Mouse (Mus musculus): Measurements from ENCODE around the gene S1pr3. TPM values are rescaled to one million over a fixed set of nuclear protein-coding genes. Genes with fewer than 3 reads are reported as not detected.
A peak's percentile ranks its signal among the peaks of the same experiment; 100 is the strongest.

The S1pr3 gene
- polyA plus RNA-seq (2017; shearing (Covaris generic)): under 1 TPM in 1 of 2 experiments, not detected in 1; 0.17 TPM

GRCm38 (mm10) chr13:51408519-51409001 lies at the start of gene S1pr3:
TSS of gene S1pr3 (plus strand) at chr13:51408639.
- ATAC-seq: no peak

DNA sequence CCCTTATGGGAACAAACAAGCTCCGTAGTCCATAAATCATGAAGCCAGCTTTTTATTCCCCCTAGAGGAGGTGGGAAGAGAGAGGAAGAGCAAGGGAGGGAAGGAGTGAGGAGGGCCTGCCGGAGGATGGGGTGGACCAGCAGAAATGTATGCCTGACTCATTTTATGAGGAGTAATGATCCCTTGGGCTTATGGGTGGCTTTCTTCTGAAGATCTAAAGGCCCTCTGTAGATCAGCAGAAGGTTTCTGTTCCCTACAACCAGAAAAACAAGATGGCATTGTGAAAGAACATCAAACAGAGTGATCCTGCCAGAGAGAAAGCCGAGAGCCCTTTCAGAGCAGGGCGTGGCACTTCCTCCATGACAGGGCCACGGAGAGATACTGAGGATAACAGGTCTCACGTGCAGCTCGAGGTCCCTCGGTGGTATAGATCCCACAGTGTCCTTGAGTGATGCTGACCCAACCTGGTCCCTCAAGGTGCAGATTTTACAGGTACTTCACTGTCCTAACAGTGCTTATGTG lies 47.9 kb upstream of the S1pr3 start:
- no peak for ATAC-seq

DNA sequence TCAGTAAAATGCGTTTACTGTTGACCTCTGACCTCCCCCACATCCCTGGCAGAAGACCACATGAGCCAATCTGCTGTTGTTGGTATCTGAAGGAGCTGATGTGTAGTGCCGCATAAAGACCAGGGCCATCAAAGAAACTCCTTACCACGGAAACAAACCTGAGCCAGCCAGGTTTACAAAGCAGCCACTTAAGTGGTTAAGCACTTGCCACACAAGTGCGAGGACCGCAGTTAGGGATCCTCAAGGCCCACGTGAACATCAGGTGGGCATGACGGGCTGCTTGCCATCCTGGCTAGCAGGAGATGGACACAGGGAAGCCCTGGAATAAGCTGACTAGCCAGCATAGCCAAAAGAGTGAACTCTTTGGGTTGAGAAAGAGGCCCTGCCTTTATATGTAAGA lies 45.0 kb upstream of the S1pr3 start:
- no peak for ATAC-seq

DNA sequence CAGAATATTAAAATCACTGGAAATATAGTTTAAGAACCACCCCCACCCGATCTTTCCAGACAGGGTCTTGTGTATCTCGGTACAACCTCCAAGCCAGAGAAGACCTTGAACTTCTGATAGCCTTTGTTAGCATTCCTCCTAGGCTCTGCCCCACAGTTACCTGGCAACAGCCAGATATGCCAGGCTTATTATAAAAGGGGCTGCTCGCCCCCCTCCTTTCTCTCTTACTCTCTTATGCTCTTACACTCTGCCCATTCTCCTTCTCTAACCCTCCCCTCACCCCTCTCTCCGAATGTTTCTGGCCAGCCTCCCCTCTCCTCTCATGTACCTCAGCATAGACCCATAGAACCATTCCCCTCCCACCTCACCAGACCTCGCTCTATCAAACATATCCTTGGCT lies 44.5 kb upstream of the S1pr3 start:
- ATAC-seq: no peak

DNA sequence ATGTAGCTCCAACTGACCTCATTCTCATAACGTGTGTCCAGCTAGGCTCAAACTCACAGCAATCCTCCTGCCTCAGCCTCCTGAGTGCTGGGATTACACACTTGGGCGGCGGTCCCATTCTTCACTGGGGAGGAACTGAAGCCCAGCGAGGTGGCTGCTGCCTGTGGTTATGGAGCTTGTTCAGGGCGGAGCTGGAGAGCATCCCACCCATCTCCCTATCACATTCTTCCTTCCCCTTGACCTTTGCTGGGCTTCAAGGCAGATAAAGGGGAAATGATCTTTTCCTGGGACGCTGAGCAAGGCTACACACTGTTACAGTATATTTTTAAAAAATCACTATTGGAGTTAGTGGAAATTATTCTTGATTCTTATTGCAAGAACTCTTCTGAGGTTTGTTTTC lies 43.2 kb upstream of the S1pr3 start:
- ATAC-seq: no peak

GRCm38 (mm10) chr13:51368346-51368745 lies 40.1 kb upstream of the S1pr3 start:
- ATAC-seq: no peak

- ATAC-seq: no peak
Measured at GRCm38 (mm10) chr13:51369354-51369753, 39.1 kb upstream of the S1pr3 start.

- ATAC-seq: no peak
Measured at GRCm38 (mm10) chr13:51373086-51373485, 35.4 kb upstream of the S1pr3 start.

DNA sequence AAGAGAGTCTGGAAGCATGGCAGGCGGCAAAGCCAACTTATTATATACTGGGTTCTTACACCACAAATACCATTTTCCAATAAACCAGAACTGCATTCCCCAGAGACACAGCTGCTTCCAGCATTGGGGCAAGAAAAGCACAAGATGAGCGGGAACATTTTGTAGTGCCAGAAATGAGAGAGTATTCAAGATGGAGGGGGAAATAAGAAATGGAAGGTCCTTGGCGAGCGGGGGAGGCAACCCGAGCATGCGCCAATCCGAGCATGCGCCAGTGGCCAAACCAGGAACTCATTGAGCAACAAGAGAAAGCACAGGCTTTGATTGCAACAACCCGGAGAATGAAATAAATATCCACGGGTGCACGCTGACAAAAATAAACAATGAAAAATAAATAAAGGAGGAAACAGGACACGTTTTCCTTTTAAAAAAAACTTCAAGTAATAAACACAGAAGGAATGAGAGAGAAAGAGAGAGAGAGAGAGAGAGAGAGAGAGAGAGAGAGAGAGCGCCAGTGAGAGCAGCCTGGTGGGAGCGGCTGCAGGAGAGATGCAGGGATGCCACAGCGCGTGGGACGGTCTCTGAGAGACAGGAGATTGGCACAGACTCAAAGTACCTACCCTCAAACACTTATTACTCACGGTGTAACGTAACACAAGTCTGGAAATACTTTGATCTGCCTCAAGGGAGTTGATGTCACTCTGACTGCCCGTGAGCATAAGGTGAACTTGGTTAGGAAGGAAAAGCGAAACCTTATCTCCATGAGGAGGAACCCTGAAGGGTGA lies 34.2 kb upstream of the S1pr3 start:
- no peak for ATAC-seq

DNA sequence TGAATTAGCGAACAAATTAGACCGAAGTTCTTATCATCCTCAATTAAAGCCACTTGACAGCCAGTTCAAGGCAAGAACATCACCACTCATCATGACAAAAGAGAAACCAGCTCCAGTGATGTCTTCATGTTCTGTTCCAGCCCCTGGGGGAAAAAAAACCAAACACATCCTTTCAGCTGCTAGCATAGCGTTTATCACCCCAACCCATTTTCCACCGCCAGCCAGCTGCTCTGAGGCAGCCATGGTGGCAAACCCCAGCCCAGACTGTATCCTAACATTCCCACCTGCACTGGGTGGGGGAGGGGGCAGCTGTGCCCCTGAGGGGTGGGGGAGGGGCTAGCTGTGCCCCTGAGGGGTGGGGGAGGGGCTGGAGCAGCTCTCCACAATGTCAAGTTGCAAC lies 30.3 kb upstream of the S1pr3 start:
- ATAC-seq: no peak

DNA sequence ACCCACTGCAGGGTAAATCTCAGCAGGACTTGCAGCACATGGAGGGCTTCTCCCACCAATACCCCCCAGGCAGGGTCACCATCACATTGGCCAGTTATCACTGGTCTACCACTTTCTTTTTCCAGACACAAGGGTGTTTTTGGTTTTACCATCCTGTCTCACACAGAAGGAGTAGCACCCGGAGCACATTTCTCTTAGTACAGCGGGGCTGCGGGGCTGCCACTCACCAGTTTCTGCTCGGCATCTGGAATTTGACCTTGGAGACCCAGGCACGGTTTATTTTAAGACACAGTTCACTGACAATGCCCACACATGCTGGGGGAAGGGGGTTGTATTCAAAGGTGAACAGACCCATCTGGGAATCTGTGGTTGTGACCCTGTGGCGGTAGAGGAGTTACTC lies 28.8 kb upstream of the S1pr3 start:
- no peak for ATAC-seq

GRCm38 (mm10) chr13:51381498-51381897 lies 26.9 kb upstream of the S1pr3 start:
- ATAC-seq: no peak

- ATAC-seq: no peak
Measured at GRCm38 (mm10) chr13:51384899-51385298, 23.5 kb upstream of the S1pr3 start.

- ATAC-seq: no peak
Measured at GRCm38 (mm10) chr13:51387908-51388307, 20.5 kb upstream of the S1pr3 start.

- ATAC-seq: no peak
Measured at GRCm38 (mm10) chr13:51390398-51390797, 18.0 kb upstream of the S1pr3 start.

GRCm38 (mm10) chr13:51391359-51391916 lies 17.0 kb upstream of the S1pr3 start:
- ATAC-seq: no peak

- no peak for ATAC-seq
Measured at GRCm38 (mm10) chr13:51392256-51392655, 16.2 kb upstream of the S1pr3 start.

- ATAC-seq: no peak
Measured at GRCm38 (mm10) chr13:51397861-51398260, 10.6 kb upstream of the S1pr3 start.

DNA sequence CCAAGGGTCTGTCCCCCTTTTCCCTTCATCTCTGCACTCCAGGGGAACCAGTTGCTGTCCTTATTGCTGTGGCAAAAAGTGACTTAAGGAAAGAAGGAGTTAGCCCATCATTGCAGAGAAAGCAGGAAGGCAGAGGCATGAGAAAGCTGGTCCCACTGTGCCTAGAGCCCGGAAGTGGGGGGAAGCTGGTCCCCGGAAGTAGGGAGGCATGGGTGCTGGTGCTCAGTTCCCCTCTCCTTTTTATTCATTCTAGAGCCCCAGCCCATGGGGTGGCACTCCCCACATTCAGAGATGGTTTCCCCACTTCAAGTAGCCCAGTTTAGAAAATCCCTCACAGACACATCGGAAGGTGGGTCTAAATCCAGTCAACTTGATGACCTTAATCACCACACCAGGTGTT lies 8.9 kb upstream of the S1pr3 start:
- ATAC-seq: no peak

GRCm38 (mm10) chr13:51400186-51400719 lies 8.2 kb upstream of the S1pr3 start:
- peak; percentile 67 for ATAC-seq

GRCm38 (mm10) chr13:51400736-51401501 lies 7.5 kb upstream of the S1pr3 start:
- peak; percentile 59 for ATAC-seq

DNA sequence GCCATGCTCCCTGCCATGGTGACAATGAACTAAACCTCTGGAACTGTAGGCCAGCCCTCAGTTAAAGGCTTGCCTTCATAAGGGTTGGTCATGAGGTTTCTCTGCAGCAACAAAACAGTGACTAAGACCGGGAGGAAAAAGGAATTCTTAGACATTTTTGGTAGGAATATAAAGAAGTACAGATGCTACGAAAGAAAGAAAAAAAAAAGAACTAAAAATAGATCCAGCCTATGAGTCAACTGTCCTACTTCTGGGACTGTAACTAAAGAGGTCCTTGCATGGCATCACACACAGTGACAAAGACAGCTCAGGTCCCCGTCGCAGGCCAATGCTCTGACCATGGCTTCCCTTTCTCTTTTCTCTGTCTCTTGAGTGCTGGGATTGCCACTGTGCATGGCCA lies 3.9 kb upstream of the S1pr3 start:
- no peak for ATAC-seq

DNA sequence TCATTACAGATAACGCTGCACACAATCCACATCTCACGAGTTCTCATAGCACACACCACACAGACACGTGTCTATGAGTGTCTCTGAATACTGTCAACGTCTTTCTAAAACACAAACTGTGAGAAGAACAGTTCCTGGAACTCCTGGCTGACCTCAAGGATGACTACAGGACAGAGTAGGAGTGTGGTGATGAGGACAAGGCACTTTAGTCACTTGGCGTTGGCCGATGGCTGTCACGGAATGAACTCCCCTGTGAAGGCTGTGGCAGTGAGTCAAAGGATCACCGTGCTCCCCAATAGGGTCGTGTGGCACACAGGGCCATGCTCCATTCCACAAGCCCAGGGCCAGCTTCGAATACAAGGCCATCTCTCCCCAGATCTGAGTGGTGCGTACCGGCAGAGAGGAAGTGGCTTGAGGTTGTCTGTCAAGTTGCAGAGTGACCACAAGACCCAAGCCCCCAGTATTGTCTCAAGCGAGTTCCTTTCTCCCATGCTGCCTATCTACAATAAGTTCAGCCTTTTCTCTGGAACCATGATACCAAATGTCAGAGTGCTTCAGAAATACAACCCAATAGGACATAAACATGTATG lies 2.6 kb upstream of the S1pr3 start:
- no peak for ATAC-seq
